Mouse (Mus musculus): ENCODE measurements around the gene Prkaa1.
"Not testable (repeated sequence)": the region's sequence is repeated elsewhere in the genome, so short reads cannot be mapped to it uniquely, and the experiment has no call there.

Gene Prkaa1

GRCm38 (mm10) chr15:5184668-5185330 lies 41.1 kb downstream of the Prkaa1 start:
- DNase-seq = no peak

GRCm38 (mm10) chr15:5185366-5186292 lies 42.0 kb downstream of the Prkaa1 start, which contains the start of gene Ttc33:
Gene Ttc33, plus strand, starts transcription at chr15:5185525.
- peak; percentile 78 for DNase-seq

GRCm38 (mm10) chr15:5186293-5186675 lies 42.6 kb downstream of the Prkaa1 start:
- no peak for DNase-seq

- no peak for DNase-seq
Observed at GRCm38 (mm10) chr15:5187116-5187515, 43.5 kb downstream of the Prkaa1 start.

GRCm38 (mm10) chr15:5188029-5188428 lies 44.4 kb downstream of the Prkaa1 start:
- no peak for DNase-seq

- DNase-seq = peak; percentile 32
Observed at GRCm38 (mm10) chr15:5189504-5190093, 45.9 kb downstream of the Prkaa1 start.

- DNase-seq = no peak
Observed at GRCm38 (mm10) chr15:5193833-5194232, 50.2 kb downstream of the Prkaa1 start.

- no peak for DNase-seq
Observed at GRCm38 (mm10) chr15:5194446-5194845, 50.8 kb downstream of the Prkaa1 start.

- no peak for DNase-seq
Observed at GRCm38 (mm10) chr15:5194931-5195330, 51.3 kb downstream of the Prkaa1 start.

GRCm38 (mm10) chr15:5195987-5196514 lies 52.4 kb downstream of the Prkaa1 start:
- no peak for DNase-seq

- no peak for DNase-seq
Observed at GRCm38 (mm10) chr15:5196691-5197090, 53.0 kb downstream of the Prkaa1 start.

- DNase-seq = no peak
Observed at GRCm38 (mm10) chr15:5205222-5205621, 61.6 kb downstream of the Prkaa1 start.

- no peak for DNase-seq
Observed at GRCm38 (mm10) chr15:5209116-5209515, 65.5 kb downstream of the Prkaa1 start.

GRCm38 (mm10) chr15:5220491-5220890 lies 76.8 kb downstream of the Prkaa1 start:
- no peak for DNase-seq

- not testable (repeated sequence) for DNase-seq
Observed at GRCm38 (mm10) chr15:5230746-5231145, 87.1 kb downstream of the Prkaa1 start.

Measured in lung, postnatal 14 days (tissue).